Mouse (Mus musculus) R1 (cell line): Measurements from ENCODE around the gene Atp5f1.

ENCODE experiments used
- DNase-seq: peaks from one replicate; pipeline ENCODE4 v3.0.0-alpha.2; 2018; ENCODE audit warnings: low read depth, low spot score

Atp5f1 gene

GRCm38 (mm10) chr3:105900716-105901115 lies 59.2 kb downstream of the Atp5f1 start:
- DNase-seq, result no peak

- DNase-seq, result no peak
Observed at GRCm38 (mm10) chr3:105900266-105900665, 59.6 kb downstream of the Atp5f1 start.

- peak; percentile 84 for DNase-seq
Observed at GRCm38 (mm10) chr3:105899394-105900147, 60.3 kb downstream of the Atp5f1 start.

- no peak for DNase-seq
Observed at GRCm38 (mm10) chr3:105898861-105899260, 61.0 kb downstream of the Atp5f1 start.

- no peak for DNase-seq
Observed at GRCm38 (mm10) chr3:105898325-105898724, 61.6 kb downstream of the Atp5f1 start.

- no peak for DNase-seq
Observed at GRCm38 (mm10) chr3:105896811-105897210, 63.1 kb downstream of the Atp5f1 start.

GRCm38 (mm10) chr3:105894601-105895592 lies 65.0 kb downstream of the Atp5f1 start:
- peak; percentile 34 for DNase-seq

GRCm38 (mm10) chr3:105893941-105894391 lies 65.9 kb downstream of the Atp5f1 start:
- DNase-seq, result peak; percentile 50
